Mouse (Mus musculus) CH12.LX (cell line): ENCODE measurements around the gene 4930572O03Rik.
"Not testable (repeated sequence)": the region's sequence is repeated elsewhere in the genome, so short reads cannot be mapped to it uniquely, and the experiment has no call there.

Experiments used
- CTCF ChIP-seq, 2 experiments: IDR thresholded peaks in 1 of 2; conservative IDR thresholded peaks in 1 of 2; 2 replicates each; pipeline ENCODE4 v1.5.1; 2011 to 2012; ENCODE audit warnings: low read depth in 2 of 2, low read length in 2 of 2, improper control_type of control experiment in 1 of 2, inconsistent platforms in 1 of 2, mild to moderate bottlenecking in 1 of 2, moderate library complexity in 1 of 2
- EP300 ChIP-seq: IDR thresholded peaks from 2 replicates; pipeline ENCODE4 v1.6.1; 2011; ENCODE audit warnings: low read length, improper control_type of control experiment
- MAX ChIP-seq: IDR thresholded peaks from 2 replicates; pipeline ENCODE4 v1.6.1; 2011; ENCODE audit warnings: low read length, improper control_type of control experiment
- MAZ ChIP-seq: IDR thresholded peaks from 2 replicates; pipeline ENCODE4 v1.6.1; 2012; ENCODE audit warnings: low read depth, mild to moderate bottlenecking, inconsistent platforms, low read length, improper control_type of control experiment, moderate library complexity
- POLR2A ChIP-seq: IDR thresholded peaks from 2 replicates; pipeline ENCODE4 v1.6.1; 2011; ENCODE audit warnings: low read depth, mild to moderate bottlenecking, improper control_type of control experiment, low read length
- RAD21 ChIP-seq: IDR thresholded peaks from 2 replicates; pipeline ENCODE4 v1.6.1; 2011; ENCODE audit warnings: low read depth, mild to moderate bottlenecking, low read length, improper control_type of control experiment, moderate library complexity
- UBTF ChIP-seq: IDR thresholded peaks from 2 replicates; pipeline ENCODE4 v1.6.1; 2012; ENCODE audit warnings: low read depth, mild to moderate bottlenecking, inconsistent platforms, low read length, improper control_type of control experiment, moderate library complexity
- ZMIZ1 ChIP-seq: IDR thresholded peaks from 2 replicates; pipeline ENCODE4 v1.6.1; 2012; ENCODE audit warnings: low read depth, mild to moderate bottlenecking, inconsistent platforms, low read length, improper control_type of control experiment

DNA sequence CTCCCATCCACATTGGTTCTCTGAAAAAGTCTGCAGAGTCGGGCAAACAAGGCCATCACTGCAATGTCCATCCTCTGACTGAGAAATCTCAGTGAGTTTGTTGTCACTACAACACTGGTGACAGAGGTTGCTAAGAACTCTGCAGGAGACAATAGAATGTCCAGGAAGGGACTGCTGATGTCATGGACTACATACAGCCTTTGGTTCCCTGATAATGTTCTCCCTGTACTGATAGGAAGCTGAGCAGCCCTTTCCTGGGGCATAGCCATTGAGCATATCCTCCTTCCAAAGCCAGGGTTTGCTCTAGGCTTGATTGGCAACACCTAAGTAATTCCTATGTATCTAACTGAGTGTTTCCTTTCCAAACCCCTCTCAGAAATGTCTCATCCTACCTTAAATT, at the start of gene 4930572O03Rik:
- TF ChIP-seq RAD21; POLR2A; EP300; CTCF (conservative IDR thresholded peaks at IDR 0.05 in 1 of 2, IDR thresholded peaks at IDR 0.05 in 1 of 2; ENCODE audit: low read depth in 2 of 2, low read length in 2 of 2); MAZ; MAX; ZMIZ1; UBTF: not testable (repeated sequence)
